Mouse (Mus musculus) testis, adult 2 months (tissue): ENCODE data around the gene Rasgef1b. TPM values are rescaled to one million over a fixed set of nuclear protein-coding genes. Genes with fewer than 3 reads are reported as not detected.
A peak's percentile ranks its signal among the peaks of the same experiment; 100 is the strongest.

ENCODE experiments used
- H3K27ac ChIP-seq: fragments of 200-500 bp; 2 replicates; pipeline ENCODE4 v1.5.1; 2012; ENCODE audit warnings: low read depth, low read length; ENCODE audit not compliant: control insufficient read depth, insufficient read depth
- H3K27me3 ChIP-seq: fragments of 200-500 bp; 2 replicates; pipeline ENCODE4 v1.6.1; 2012; ENCODE audit warnings: mild to moderate bottlenecking, low read length, moderate library complexity; ENCODE audit not compliant: control insufficient read depth, insufficient read depth
- H3K36me3 ChIP-seq: fragments of 200-500 bp; 2 replicates; pipeline ENCODE4 v1.6.1; 2012; ENCODE audit warnings: mild to moderate bottlenecking, low read length; ENCODE audit not compliant: control insufficient read depth, insufficient read depth
- H3K4me1 ChIP-seq: fragments of 200-500 bp; 2 replicates; pipeline ENCODE4 v1.6.1; 2012; ENCODE audit warnings: low read length; ENCODE audit not compliant: control insufficient read depth, insufficient read depth
- H3K4me3 ChIP-seq: fragments of 200-500 bp; 2 replicates; pipeline ENCODE4 v1.5.1; 2012; ENCODE audit warnings: low read depth, mild to moderate bottlenecking, low read length, moderate library complexity, mixed read lengths; ENCODE audit not compliant: control insufficient read depth
- CTCF ChIP-seq: fragments of 200-500 bp; IDR thresholded peaks from 2 replicates; pipeline ENCODE4 v1.5.1; 2012; ENCODE audit warnings: low read depth, mild to moderate bottlenecking, inconsistent platforms, low read length, moderate library complexity; ENCODE audit not compliant: control insufficient read depth, insufficient read depth, insufficient replicate concordance
- POLR2A ChIP-seq: fragments of 200-500 bp; IDR thresholded peaks from 2 replicates; pipeline ENCODE4 v1.6.1; 2012; ENCODE audit warnings: low read depth, mild to moderate bottlenecking, inconsistent platforms, low read length, moderate library complexity; ENCODE audit not compliant: control insufficient read depth
- polyA plus RNA-seq: library from polyadenylated mRNA; depleted of rRNA; stranded (reverse); fragments of >200 nt; gene quantifications from 2 replicates; pipeline ENCODE4 v1.2.3, GENCODE M21; 2012

Rasgef1b gene
- polyA plus RNA-seq, 1 experiment, result 3.2 TPM

DNA sequence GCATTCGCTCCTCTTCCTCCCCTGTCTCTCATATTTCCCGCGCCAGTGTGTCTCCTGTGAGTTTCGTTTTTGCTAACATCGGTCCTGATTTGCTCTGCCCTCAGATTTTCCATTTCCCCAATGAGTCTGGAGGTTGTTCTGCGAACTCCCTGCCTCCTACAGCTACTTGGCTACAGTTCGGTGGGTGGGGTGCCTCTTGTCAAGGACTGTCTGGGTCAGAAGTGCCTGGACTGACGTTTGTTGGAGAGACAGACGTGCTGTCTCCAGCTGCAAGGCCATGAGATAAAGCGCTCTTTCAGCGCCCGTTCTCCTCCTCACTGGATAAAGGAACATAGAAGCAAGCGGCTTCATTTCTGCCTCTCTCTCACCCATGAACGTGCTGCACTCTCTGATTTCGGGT, 389.1 kb downstream of the Rasgef1b start:
- H3K27ac ChIP-seq, result peak overlapping the region; percentile 90
- H3K27me3 ChIP-seq, result no peaks in the 10 kb centered on the region
- H3K4me1 ChIP-seq, result no peaks in the 10 kb centered on the region
- no peak overlapping the region for H3K4me3 ChIP-seq
- TF ChIP-seq POLR2A (0 out of 2 replicates have a peak, but pooled peaks have one; percentile 15), CTCF (no peak)
- H3K36me3 ChIP-seq, result no peaks in the 10 kb centered on the region

DNA sequence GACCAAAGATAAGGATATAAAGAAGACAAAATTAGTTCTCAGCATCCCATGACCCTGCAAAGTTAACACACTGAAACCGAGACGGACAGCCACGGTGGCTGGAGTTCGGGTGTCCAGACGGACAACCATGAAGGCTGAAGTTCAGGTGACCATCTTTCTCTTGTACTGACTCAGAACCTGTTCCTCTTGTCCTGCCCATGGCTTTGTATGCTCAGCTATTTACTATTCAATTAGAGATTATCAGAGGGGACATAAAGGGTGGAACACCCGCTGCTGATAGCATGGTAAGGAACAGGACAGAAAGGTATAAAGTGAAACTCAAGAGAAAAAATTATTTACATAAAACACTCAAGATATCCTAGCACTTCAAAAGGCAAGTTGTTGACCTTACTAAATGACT, 390.0 kb downstream of the Rasgef1b start:
- Histone ChIP-seq H3K27ac (no peak overlapping the region), H3K4me3 (no peak overlapping the region), H3K36me3 (no peaks in the 10 kb centered on the region), H3K27me3 (no peaks in the 10 kb centered on the region), H3K4me1 (no peaks in the 10 kb centered on the region)
- TF ChIP-seq POLR2A, result no peak
- TF ChIP-seq CTCF, result no peak

DNA sequence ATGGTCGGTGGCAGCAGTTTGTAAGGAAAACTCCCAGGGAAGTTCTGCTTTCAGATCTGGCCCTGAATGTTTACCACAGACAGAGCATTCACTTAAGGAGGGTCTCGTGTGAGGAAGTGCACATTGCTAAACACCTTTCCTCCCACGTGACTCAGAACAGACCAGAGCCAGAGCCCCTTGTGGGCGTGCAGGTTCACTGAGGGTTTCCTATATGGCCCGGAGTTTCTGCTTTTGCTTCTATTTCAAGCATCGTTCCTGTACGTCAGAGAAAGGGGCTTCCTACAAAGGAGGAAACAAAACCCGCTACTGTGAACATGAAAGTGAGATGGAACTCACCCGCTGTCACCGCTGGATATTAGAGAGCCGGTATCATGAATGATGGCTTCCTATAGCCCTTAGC, 392.4 kb downstream of the Rasgef1b start:
- Histone ChIP-seq H3K27me3 (no peaks in the 10 kb centered on the region), H3K27ac (no peak overlapping the region), H3K4me3 (no peak overlapping the region), H3K36me3 (no peaks in the 10 kb centered on the region), H3K4me1 (no peaks in the 10 kb centered on the region)
- TF ChIP-seq CTCF, result no peak
- TF ChIP-seq POLR2A, result no peak

DNA sequence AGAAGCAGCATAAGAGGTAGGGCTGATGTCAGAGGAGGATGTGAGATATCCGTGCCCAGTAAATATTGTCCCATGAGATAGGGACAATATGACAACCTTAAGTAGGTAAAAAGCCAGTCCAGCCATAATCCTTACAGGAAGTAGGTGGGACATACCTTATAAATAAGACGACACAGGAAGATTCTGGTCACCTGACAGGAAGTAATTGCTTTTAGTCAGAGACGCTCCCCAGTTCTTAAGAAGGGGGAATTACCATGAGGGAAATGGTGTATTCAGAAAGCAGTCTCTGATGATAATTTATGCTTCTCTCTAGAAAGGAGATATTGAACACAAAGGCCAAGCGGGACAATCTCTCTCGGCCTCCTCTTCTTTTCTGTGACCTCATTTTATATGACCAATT, 394.8 kb downstream of the Rasgef1b start:
- no peak for TF ChIP-seq POLR2A
- TF ChIP-seq CTCF, result no peak
- Histone ChIP-seq H3K27ac (no peak overlapping the region), H3K36me3 (no peaks in the 10 kb centered on the region), H3K27me3 (no peaks in the 10 kb centered on the region), H3K4me1 (no peaks in the 10 kb centered on the region), H3K4me3 (no peak overlapping the region)

DNA sequence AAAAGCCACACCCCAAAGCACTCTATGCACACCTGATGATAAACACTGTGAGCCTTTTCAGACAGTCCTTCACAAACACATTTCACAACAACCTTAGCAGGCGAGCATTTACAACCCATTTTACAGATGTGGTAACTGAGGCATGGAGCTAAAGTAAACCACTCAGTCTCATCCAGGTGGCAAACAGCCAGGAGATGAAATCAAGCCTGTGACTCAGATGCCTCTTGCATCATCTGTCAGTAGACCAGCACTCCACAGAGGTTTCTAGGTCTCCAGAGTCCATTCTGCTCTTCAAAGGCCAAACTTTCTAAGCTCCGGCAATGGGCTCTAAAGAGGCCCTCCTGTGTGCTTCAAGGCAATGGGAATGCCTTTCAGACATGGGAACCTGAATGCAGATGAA, 396.8 kb downstream of the Rasgef1b start:
- Histone ChIP-seq H3K27ac (no peak overlapping the region), H3K36me3 (no peaks in the 10 kb centered on the region), H3K27me3 (no peaks in the 10 kb centered on the region), H3K4me3 (no peak overlapping the region), H3K4me1 (no peaks in the 10 kb centered on the region)
- no peak for TF ChIP-seq POLR2A
- no peak for TF ChIP-seq CTCF

DNA sequence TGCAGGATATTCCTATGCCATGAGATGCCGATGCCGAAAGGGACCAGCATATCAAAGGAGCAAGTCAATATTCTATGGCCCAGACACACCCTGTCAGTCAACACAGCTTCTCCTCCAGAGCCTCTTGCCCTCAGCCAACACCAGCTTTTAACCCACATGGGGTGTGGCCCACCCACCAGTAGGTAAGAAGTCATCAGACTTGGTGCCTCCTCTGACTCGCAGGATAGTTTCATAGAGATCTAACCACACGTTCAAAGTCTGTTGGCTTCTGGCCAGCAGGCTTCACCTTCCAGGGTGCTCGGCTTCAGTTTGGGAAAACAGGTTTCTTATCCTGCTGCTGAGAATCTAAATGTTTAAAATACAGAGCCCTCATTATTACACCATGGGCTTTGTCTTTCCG, 399.8 kb downstream of the Rasgef1b start:
- H3K27ac ChIP-seq, result no peak overlapping the region
- no peaks in the 10 kb centered on the region for H3K36me3 ChIP-seq
- no peaks in the 10 kb centered on the region for H3K27me3 ChIP-seq
- H3K4me1 ChIP-seq, result no peaks in the 10 kb centered on the region
- H3K4me3 ChIP-seq, result no peak overlapping the region
- TF ChIP-seq POLR2A (no peak), CTCF (no peak)

DNA sequence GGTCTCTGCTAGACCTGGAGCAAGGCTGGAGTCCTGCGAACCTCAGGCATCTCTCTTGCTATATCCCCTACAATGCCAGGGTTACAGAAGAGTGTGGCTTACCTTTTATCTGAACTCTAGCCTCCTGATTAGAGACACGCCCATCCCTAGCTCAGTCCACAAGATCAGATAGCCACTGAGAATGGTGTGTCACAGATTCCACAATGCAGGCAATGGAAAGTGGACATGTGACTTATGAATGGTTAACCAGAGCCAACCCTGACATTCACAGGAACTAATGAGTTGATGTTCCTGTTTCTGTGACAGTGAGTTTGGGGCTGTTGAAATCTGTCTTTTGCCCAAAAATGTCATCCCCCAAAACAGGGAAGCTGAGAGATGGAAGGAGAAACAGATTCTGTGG, 401.8 kb downstream of the Rasgef1b start:
- Histone ChIP-seq H3K4me3 (no peak overlapping the region), H3K4me1 (no peaks in the 10 kb centered on the region), H3K27me3 (no peaks in the 10 kb centered on the region), H3K36me3 (no peaks in the 10 kb centered on the region), H3K27ac (no peak overlapping the region)
- TF ChIP-seq CTCF, result no peak
- no peak for TF ChIP-seq POLR2A

DNA sequence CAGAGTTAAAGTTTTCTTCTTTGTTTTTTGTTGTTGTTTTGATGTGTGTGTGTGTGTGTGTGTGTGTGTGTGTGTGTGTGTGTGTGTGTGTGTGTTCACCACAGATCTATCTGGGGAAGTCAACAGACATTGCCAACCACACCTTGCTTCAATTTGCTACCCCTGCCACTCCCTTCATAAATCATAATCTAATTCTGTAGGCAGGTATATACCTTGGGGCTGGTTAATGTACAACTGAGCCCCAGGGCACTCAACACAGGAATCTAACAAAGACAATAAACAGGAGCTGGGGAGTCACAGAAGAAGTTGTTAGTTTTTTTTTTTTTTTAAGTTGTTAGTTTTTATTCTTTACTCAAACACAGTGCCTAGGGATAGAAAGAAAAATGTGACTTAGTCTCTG, 403.6 kb downstream of the Rasgef1b start:
- Histone ChIP-seq H3K27me3 (no peaks in the 10 kb centered on the region), H3K27ac (no peak overlapping the region), H3K4me3 (no peak overlapping the region), H3K4me1 (no peaks in the 10 kb centered on the region), H3K36me3 (no peaks in the 10 kb centered on the region)
- TF ChIP-seq CTCF (no peak), POLR2A (no peak)
